Mouse (Mus musculus): ENCODE results near the gene Sele.
"Not testable (repeated sequence)": the region's sequence is repeated elsewhere in the genome, so short reads cannot be mapped to it uniquely, and the experiment has no call there.

DNA sequence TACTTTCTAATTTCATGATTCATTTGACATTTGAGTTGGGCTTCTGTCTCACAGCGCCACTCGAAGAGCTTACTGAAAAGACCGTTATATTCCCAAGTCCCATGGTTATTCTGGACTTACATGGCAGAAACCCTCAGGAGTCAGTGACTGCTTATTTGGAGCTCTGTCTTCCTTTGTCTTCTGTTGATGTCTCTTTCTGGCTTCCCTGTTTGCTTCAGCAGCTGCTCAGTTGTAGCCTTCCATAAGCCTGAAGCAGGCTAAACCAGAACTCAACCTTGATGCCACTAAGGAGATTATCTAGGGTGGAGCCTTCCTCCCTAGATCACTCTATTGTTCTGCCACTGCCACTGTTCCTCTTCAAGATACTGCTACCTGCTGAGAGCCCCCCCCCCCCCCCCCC, 27.3 kb upstream of the Sele start:
- not testable (repeated sequence) for TF ChIP-seq POLR2A (IDR thresholded peaks at IDR 0.05; ENCODE audit: borderline replicate concordance, insufficient read depth, low read length); CTCF (IDR thresholded peaks at IDR 0.05; ENCODE audit: borderline replicate concordance, insufficient read depth, low read depth, low read length)

Measured in cerebellum, adult 2 months (tissue).